Mouse (Mus musculus): ENCODE results near the gene Zfyve27.
A peak's percentile ranks its signal among the peaks of the same experiment; 100 is the strongest.

The Zfyve27 gene

DNA sequence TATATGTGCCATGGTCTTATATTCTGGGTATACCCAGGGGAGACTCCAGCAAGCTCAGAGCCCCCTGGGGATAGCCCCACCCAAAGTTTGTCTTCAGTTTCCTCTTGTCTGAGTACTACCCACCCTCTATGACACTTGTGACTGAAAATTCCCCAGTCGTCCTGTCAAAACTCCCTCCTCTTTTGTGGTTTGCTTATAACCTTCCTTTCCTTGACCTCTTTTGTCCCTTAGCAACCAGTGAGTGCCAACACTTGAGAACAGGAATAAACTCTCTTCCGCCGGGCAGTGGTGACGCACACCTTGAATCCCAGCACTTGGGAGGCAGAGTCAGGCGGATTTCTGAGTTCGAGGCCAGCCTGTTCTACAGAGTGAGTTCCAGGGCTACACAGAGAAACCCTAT, 19.7 kb upstream of the Zfyve27 start:
- no peak for DNase-seq

DNA sequence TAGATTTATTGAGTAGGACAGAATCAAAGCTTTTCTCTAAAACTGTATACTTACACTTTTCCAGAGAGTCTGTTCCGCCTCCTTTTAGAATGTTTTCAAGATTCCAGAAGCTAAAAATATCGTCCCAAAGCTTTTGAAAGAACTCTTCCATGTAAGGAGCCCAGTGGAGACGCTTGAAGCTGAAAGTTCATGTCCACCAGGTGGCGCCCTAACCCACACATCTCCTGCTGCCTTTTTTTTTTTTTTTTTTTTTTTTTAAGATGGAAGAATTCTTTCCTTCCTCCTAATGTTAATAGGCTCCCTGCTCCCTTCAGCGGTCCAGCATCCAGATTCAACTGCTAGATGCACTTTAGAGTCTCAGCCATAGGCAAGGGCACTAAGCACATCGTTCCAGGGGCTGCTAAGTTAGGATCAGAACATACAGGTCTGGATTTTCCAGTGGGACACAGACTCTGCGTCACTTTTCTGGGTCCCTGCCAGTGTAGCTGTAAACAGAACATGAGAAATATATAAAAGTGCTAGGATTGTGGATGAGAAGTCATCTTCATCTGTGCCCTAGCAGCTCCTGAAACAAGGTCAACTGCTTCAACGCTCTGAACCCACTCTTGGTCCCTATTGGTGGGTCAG, 19.1 kb upstream of the Zfyve27 start:
- DNase-seq, result peak; percentile 92

DNA sequence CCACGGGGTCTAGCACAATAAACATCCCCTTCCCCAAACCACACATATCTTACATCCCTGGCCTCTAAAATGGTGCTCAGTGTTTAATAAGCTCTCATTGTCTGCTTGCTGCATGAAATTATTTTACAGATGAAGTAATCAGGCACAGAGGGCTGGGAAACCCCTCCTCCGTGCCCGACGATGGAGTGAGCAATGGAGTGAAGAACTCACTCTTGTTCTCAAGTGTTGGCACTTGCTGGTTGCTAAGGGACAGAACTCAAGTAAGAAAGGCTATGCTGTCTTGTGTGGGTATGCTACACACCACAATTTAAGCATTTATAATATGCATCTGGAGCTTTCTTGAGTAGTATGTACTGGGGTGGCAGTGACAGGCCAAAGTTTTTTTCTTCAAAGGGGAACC, 18.5 kb upstream of the Zfyve27 start:
- no peak for DNase-seq

DNA sequence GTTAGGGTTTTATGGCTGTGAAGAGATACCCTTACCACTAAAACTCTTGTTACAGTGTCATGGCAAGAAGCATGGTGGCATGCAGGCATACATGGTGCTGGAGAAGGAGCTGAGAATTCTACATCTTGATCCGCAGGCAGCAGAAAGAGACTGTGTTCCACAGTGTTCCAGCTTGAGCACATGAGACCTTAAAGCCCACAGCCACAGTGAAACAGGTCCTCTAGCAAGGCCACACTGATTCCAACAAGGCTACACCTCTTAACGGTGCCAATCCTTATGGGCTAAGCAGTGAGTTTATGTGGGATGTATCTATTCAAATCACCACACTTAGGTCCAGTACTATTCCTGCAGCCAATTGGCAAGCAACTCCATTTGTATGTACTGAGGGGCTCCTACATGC, 18.0 kb upstream of the Zfyve27 start:
- no peak for DNase-seq

DNA sequence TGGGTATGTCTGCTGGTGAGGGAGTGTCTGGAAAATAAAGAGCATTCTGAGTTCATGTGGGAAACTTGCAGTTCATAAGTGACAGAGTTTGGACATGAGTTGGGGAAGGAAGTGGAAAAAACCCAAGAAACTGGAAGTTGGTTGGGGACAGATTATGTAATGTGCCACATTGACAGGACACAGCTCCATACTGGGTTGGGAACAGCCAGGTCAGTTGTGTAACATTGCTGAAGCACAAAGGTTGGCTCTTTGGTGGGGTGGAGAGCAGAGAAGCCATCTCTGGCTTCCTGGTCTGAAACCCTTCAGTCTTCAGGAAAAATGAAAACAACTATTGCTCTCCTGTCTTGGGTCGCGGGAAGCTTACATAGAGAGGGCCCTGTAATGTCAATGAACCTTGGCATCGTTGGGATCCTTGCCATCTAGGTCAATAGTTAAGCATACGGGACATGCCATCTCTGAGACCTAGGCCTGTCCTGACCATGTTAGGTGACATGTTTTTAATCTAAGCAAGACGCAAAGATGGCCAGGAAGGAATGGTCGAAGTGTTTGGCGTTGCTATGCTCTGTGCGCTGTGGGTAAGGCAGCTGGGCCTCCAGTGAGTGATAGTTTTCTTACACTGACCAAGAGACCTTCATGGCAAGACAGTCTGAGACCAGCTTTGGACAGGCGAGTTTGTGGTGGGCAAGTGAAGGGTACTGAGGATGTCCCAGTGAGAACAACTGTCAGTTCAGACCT, 17.3 kb upstream of the Zfyve27 start:
- no peak for DNase-seq

DNA sequence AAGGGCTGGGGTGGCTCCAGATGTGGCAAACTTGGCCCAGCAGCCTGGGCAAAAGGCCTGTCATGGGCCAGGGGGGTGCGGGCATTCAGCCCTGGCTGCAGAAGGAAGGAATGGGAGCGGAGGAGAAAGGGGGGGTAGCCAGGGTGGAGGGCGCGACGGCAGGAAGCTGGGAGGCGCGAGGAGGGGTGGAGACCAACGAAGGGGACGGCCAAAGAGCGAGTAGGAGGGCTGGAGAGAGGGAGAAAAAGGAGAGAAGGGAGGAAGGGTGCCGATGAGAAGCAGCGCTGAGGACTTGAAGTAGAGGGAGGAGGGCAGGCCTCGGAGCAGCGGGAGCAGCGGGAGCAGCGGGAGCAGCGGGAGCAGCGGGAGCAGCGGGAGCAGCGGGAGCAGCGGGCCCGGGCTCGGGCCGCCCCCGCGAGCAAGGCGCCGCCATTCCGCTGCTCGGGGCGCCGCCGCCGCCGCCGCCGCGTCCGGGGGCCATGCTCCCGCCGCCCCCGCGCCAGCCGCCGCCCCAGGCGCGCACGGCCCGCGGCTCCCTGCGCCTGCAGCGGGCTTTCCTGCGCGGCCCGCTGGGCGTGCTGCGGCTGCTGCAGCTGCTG, 16.5 kb upstream of the Zfyve27 start, which contains the start of gene Marveld1:
Gene Marveld1, plus strand, starts transcription at position 231 of the 599 bp plus-strand sequence.
- peak; percentile 86 for DNase-seq

DNA sequence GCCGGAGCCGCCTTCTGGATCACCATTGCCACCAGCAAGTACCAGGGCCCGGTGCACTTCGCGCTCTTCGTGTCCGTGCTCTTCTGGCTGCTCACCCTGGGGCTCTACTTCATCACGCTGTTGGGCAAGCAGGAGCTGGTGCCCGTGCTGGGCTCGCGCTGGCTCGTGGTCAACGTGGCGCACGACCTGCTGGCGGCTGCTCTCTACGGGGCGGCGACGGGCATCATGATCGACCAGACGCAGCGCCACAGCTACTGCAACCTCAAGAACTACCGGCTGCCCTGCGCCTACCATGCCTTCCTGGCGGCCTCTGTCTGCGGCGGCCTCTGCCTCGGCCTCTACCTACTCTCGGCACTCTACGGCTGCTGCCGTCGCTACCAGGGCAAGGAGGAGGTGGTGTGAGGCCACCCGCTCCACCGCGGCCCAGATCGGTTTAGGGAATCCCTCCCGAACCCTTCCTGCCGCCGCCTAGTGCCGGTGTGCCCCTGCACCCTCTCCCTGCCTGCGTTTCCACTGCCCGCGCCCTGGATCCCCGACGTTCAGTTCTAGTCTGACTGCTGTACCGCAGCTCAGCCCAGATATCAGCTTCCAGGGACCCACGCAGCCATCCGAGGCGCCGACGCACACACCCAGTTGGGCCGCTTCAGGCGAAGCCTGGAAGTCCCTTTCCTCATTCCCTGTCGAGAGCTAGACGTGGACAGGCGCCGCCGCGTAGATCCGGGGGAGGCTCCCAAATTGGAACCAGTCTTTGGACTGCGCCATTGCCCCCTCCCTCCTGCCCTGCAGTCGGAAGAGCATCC, 15.8 kb upstream of the Zfyve27 start:
- peak; percentile 74 for DNase-seq

DNA sequence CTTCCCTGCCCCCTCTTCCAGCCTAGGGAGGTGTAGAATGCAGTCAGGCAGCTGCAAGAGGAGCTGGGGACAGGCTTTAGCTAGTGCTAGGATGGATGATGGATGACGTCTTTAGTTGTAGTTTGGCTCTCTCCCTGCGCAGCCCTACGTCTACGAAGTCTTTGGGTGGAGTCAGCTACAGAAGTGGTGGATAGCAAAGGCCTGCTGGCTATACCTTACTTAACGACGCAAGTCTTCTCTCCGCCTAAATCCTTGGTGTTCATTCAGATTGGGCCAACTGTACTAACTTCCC, 15.2 kb upstream of the Zfyve27 start:
- DNase-seq, result no peak

DNA sequence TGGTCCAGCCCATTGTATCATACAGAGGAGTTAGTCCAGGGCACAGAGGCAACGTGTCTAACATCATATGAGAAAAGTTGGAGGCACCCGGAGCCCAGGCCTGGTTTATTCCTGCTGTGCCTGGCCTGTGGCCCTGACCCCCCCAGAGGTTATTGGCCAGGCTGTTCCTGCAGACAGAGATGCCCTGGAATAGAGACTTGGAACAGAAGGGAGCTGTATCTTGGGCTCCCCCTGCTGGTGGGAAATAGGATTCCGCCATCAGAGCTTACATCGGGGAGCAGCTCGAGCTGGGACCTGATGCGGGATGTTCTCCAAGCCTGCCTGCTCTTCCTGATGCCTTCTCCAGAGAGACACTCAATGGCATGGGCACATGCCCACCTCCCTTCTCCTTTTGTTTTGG, 11.8 kb upstream of the Zfyve27 start:
- peak; percentile 91 for DNase-seq

DNA sequence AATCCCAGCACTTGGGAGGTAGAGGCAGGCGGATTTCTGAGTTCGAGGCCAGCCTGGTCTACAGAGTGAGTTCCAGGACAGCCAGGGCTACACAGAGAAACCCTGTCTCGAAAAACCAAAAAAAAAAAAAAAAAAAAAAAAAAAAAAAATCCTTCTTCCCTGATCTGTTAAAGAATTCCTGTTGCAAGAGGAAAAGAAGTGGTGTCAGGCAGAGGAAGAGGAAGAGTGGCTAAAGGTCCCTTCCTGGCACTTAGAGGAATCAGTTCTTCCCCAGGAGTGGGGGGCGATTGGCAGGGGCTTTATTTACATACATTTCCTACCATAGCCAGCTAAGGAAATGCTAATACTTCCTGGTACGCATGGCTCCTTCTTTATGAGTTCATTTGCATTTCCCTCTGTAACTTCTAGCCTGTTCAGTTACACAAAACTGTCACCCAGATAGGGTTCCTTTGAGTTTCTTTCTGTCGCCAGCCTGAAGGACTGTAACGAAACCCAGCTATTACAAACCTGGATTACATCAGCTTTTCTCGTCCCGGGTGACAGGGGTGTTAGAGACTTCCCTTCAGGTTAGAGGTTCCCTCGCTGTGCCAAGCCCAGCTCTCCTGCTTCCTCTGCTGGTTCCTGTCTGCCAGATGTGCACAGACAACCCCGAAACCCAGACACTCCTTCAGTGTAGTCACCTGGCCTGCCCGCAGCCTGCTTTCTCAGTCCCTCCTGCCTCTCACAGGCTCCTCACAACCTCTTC, 6.1 kb upstream of the Zfyve27 start:
- no peak for DNase-seq

DNA sequence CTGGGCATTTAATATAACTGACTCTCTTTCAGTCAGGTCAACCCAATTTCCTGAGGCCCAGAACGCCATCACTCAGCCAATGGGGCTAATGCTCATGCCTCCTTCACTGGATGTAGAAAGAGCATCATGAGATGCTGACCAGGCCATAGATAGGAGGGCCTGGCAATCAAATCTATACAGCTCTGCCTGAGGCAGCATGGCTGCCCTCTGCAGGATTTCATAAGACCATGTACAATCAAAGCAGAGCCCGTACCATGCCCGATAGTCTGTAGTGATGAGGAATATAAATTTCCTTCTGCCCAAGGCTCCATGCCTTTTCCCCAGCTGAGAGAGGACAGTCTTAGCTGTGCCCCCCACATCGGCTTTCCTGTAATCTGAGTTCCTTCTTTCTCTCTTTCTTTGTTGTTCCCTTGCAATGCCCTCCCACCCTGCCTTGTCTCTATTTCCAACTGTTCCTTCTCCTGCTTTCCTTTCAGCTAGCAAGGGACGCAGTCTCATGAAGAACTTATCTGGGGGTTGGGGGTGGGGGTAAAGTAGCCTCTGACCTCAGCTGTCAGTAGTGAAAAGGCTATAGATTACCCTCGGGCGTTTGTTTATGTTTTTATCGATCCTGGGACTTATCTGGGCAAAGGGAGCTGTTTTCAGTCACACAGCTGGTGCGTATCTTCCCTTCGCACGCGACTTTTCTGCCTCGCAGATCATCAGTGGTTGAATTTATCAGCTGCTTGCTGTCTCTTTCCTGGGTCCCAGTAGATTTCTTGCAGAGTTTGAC, 5.3 kb upstream of the Zfyve27 start:
- DNase-seq, result no peak

DNA sequence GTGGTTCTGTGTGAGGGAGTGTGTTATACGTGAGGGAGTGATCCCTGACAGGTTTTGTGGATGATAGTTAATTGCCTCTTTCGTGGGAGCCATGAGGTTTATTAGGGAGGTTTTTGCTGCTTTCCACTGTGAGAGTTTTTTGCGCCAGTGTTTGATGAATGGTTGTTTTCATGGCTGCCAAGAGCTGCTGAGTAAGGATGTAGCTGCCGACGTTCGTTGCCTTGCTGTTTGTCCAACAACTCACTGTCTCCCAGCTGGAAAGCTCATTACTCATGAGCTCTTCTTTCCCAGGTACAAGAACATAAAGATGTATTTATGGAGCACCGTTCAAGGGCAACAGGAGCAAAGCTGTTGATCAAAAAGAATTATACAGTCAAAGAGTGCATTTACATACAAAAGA, 437 bp downstream of the Zfyve27 start:
- no peak for DNase-seq

DNA sequence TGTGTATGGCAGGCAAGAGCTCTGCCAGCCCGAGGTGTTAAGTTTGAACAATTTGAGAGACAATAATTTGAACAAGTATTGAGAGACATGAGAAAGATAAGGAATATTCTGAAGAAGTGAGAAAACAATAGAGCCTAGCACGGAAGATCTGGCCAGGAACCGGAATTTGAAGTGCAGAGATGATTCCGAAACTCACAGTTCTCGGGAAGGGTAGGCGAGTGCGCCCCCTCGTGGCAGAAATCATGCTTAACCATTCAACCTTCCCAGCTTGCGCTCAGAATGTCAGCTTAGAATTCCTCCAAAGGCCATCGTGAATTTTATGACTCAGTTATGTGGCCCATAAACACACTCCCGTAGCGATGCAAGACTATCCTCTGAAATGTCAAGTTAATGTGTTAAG, 2.4 kb downstream of the Zfyve27 start:
- DNase-seq, result peak; percentile 89

DNA sequence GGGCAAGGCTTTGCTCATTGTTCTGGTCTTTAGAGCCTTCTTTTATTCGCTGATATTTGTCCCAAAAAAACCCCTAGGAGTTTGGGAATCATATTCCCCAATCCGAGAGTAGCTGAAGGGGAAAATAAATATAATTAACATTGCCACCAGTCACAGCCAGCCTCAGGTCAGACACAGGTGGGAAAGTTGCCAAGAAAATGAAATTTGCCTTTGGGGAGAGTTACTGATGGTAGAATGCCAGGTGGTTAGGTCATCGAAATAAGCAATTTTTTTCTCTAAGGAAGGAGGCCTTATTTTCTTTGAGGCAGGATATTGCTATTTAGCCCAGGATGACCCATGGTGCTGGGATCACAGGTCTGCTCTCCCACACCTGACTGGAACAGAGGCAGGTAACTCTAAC, 3.0 kb downstream of the Zfyve27 start:
- DNase-seq, result no peak

DNA sequence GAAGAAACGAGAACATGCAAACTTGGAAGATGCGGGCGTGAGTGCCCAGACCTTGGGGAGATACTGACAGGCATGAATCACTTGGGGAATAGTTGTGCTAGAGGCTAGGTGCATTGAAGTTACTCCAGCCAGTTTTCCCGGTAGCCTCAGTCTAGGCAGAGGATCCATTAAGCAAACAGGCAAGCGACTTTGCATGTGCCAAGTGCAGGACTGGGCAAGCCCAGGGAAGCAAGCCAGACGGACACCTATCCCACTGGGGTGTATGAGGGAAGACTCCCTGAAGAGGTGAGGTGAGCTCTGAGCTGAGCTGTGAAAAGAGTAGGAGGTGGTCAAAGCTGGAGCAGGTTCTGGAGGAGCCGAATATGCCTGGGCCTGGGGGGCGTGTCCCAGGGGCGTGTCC, 3.7 kb downstream of the Zfyve27 start:
- no peak for DNase-seq

DNA sequence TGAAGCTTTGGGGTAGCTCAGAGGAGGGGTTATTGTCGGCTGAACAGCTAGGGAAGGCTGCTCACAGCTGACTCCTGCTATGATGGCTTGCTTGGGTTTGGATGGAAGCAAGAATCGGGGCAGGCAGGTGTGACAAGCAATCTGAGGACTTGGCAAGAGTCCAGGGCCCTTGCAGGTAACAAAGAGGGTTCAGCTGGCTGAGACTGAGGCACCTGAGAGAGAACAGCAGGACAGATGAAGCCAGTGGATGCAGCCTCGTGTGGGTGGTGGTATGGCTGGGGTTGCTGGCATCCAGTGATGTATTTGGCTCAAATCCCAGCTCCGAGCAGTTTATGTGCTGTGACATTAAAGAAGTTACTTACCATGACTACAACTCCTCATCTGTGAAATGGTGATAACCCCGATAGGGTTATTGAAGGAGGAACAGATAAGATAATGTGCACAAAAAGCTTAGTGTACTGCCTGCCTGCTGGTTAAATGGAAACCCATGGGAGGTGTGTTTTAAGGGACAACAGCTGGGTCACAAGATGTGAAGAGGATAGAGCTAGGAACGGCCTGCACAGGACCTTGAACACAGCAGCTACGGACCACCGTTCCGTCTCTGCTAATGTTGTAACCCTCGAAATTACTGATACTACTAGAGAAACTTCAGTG, 5.7 kb downstream of the Zfyve27 start:
- DNase-seq, result peak; percentile 40

DNA sequence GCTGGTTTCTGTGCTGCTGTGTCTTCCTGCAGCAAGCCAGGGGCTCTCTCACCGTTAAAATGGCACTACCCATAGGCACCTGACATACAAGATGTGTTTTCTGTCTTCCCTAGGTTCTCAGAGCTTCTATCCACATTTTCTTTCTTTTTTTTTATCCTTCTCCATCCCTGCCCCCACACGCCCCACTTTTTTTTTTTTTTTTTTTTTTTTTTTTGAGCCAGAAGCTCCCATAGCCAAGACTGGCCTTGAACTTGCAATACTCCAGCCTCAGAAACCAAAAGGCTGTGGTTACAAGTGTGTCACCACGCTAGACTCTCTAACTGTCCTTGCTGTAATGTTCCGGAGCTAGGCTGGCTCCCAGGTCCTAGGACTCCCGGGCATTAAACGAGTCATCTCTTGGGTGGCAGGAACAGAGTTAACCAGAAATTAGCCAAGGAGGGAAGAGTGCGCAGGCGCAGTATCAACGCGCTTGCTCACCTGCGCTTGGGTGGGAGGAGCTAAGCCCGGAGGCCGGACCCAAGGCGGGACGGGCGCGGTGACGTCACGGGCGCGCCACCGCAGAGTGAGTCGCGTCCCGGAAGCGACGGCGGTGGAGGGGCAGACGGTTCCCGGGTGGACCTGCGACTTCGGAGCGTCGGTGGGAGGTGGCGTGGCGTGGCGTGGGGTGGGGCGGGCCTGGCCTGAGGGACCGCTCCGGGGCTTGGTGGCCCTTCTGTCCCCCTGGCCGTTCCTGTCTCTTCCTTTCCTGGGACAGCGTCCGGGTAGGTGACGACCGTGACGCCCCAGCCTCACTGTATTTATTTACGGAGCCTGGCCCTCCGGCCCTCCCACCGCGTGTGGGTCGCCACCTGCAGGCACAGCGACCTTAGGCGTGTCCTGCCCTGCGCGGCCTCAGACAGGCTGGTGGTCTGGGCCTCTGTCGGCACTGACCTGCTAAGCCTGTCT, 6.5 kb downstream of the Zfyve27 start:
- peak; percentile 97 for DNase-seq

DNA sequence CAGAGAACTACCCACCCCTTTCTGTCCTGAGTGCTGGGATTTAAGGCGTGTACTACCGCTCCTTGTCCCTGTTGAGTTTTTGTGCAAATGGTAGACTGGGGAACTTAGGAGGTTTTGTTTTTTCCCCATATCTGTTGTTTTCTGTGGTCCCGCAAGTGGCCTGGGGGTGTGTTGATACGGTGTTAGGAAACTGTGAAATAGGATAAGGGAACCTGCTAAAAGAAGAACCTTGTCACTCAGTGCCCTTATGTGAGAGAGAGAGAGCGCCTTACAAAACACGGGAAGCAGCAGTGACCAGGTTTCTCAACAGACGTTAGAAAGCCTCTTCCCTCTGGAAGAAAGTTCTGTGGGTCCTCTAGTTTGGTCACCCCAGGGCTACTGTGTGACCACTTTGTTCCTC, 13.1 kb downstream of the Zfyve27 start:
- DNase-seq, result no peak

DNA sequence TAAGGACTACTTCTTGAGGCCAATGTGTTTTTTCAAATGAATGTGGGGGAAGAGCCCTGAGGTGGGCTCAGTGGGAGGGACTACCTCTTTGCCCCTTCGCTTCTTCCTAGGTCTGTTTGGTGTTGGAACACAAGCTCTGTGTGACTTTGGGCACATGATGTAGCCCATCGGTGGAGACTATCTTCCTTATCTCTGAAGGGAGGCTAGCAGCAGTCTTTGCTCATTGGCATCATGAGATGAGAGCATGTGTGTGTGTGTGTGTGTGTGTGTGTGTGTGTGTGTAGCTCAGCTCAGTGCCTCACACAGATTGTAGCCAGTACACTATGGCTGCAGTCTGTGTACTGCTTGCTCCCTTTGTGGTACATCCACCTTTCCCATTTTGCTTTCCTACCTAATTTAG, 13.7 kb downstream of the Zfyve27 start:
- no peak for DNase-seq

DNA sequence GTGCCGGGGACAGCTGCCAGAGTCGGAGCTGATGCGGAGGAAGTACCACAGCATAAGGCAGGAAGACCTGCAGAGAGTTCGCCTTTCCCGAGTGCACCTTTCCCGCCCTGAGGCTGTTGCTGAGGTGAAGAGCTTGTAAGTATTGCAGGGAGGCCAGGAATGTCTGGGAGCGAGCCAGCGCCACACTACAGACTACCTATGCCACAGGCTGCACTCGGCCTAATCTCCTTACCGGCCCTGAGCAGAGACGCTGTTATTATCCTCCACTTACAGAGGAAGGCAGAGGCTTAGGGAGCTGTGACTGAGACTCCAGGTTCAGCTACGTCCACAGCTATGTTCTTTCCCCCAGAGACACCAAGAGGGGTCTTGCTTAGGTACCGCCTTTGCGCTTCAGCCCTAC, 15.6 kb downstream of the Zfyve27 start:
- DNase-seq, result no peak

Data from kidney, postnatal 14 days (tissue).